Mouse (Mus musculus) forebrain, embryonic 10.5 days (tissue): ENCODE measurements around the gene Etfb. TPM values are rescaled to one million over a fixed set of nuclear protein-coding genes. Genes with fewer than 3 reads are reported as not detected.
"Not testable (repeated sequence)": the region's sequence is repeated elsewhere in the genome, so short reads cannot be mapped to it uniquely, and the experiment has no call there.

Experiments
- DNase-seq: peaks from one replicate; pipeline ENCODE4 v3.0.0-alpha.2; 2017; ENCODE audit warnings: low spot score; ENCODE audit errors: extremely low spot score
- H3K27ac ChIP-seq: fragments of 300-500 bp; sonication (generic); 2 replicates; pipeline ENCODE4 v1.5.1; 2016; ENCODE audit warnings: mild to moderate bottlenecking
- H3K27me3 ChIP-seq: fragments of 300-500 bp; sonication (generic); 2 replicates; pipeline ENCODE4 v1.6.1; 2016; ENCODE audit warnings: mild to moderate bottlenecking; ENCODE audit not compliant: poor library complexity, severe bottlenecking
- H3K36me3 ChIP-seq: fragments of 300-500 bp; sonication (generic); replicated peaks from 2 replicates; pipeline ENCODE4 v1.6.1; 2016; ENCODE audit warnings: mild to moderate bottlenecking, moderate library complexity
- H3K4me1 ChIP-seq: fragments of 300-500 bp; sonication (generic); 2 replicates; pipeline ENCODE4 v1.6.1; 2016
- H3K4me3 ChIP-seq: fragments of 300-500 bp; sonication (generic); 2 replicates; pipeline ENCODE4 v1.5.1; 2016; ENCODE audit warnings: mild to moderate bottlenecking, moderate library complexity
- H3K9me3 ChIP-seq: fragments of 300-500 bp; sonication (generic); 2 replicates; pipeline ENCODE4 v1.6.1; 2016; ENCODE audit warnings: mild to moderate bottlenecking, moderate library complexity
- WGBS: fragments of 180-500 bp; shearing (Covaris S2); methylation state at CpG from one replicate; pipeline ENCODE4 v1.1.7; 2016; 5-methylcytosine and 5-hydroxymethylcytosine counted together
- polyA plus RNA-seq: library from polyadenylated mRNA; unstranded; fragments of >200 nt; fragmentation: Nextera tagmentation; extraction: Ambion mirVana; gene quantifications from 2 replicates; pipeline ENCODE4 v1.2.1, GENCODE M21; 2016

Etfb gene
- polyA plus RNA-seq, result 249 TPM in 2 replicates

GRCm38 (mm10) chr7:43443917-43444293, at the start of gene Etfb, which contains the start of gene Gm45233:
Etfb (plus strand) TSS chr7:43444083.
Gm45233 (plus strand) TSS chr7:43444128.
- H3K9me3 ChIP-seq, result no peaks in the 10 kb centered on the region
- H3K36me3 ChIP-seq, result no peaks in the 10 kb centered on the region
- peak; percentile 94 for DNase-seq
- H3K27ac ChIP-seq, result peak within 1 kb of the TSS; percentile 88
- H3K4me1 ChIP-seq, result peaks cover 21% of the 10 kb centered on the region
- H3K27me3 ChIP-seq, result no peaks in the 10 kb centered on the region; the same call in 1 of the 2 replicates
- peak within 1 kb of the TSS; percentile 64 for H3K4me3 ChIP-seq
- 0% methylated on average over 27 of the region's 27 CpGs for WGBS

GRCm38 (mm10) chr7:43399501-43399900, 44.4 kb upstream of the Etfb start:
- DNase-seq, result no peak
- Histone ChIP-seq H3K36me3 (no peaks in the 10 kb centered on the region), H3K27me3 (no peaks in the 10 kb centered on the region), H3K4me1 (no peaks in the 10 kb centered on the region), H3K4me3 (no peak overlapping the region), H3K9me3 (0 out of 2 replicates have a peak, but pooled peaks cover 2% of the 10 kb centered on the region), H3K27ac (no peak overlapping the region)
- WGBS, result 93% methylated on average over 2 of the region's 2 CpGs

- no peaks in the 10 kb centered on the region for H3K4me1 ChIP-seq
- H3K27ac ChIP-seq, result no peak overlapping the region
- H3K27me3 ChIP-seq, result no peaks in the 10 kb centered on the region
- H3K9me3 ChIP-seq, result 0 out of 2 replicates have a peak, but pooled peaks cover 2% of the 10 kb centered on the region
- no peak overlapping the region for H3K4me3 ChIP-seq
- no peak for DNase-seq
- 55% methylated on average over 2 of the region's 2 CpGs for WGBS
- no peaks in the 10 kb centered on the region for H3K36me3 ChIP-seq
These were observed 41.2 kb upstream of the Etfb start for GRCm38 (mm10) chr7:43402718-43403117.

GRCm38 (mm10) chr7:43407573-43407972, 36.3 kb upstream of the Etfb start:
- Histone ChIP-seq H3K27ac (no peak overlapping the region), H3K9me3 (no peaks in the 10 kb centered on the region), H3K4me3 (no peak overlapping the region), H3K4me1 (peaks cover 4% of the 10 kb centered on the region), H3K27me3 (no peaks in the 10 kb centered on the region), H3K36me3 (no peaks in the 10 kb centered on the region)
- DNase-seq, result no peak
- WGBS, result 87% methylated on average over 3 of the region's 3 CpGs

- peaks cover 4% of the 10 kb centered on the region for H3K4me1 ChIP-seq
- H3K36me3 ChIP-seq, result no peaks in the 10 kb centered on the region
- H3K4me3 ChIP-seq, result no peak within 1 kb of the TSS
- H3K27ac ChIP-seq, result no peak within 1 kb of the TSS
- no peak for DNase-seq
- no peaks in the 10 kb centered on the region for H3K9me3 ChIP-seq
- no peaks in the 10 kb centered on the region for H3K27me3 ChIP-seq
- over 99% methylated on average over 4 of the region's 4 CpGs for WGBS
These were observed 35.7 kb upstream of the Etfb start, which contains the start of gene Siglecg for GRCm38 (mm10) chr7:43408131-43408553. Siglecg (plus strand) TSS chr7:43408204.

- no peak for DNase-seq
- no peaks in the 10 kb centered on the region for H3K36me3 ChIP-seq
- no peaks in the 10 kb centered on the region for H3K27me3 ChIP-seq
- H3K4me1 ChIP-seq, result peaks cover 4% of the 10 kb centered on the region
- no peak overlapping the region for H3K4me3 ChIP-seq
- no peaks in the 10 kb centered on the region for H3K9me3 ChIP-seq
- WGBS, result 86% methylated on average over 3 of the region's 3 CpGs
- H3K27ac ChIP-seq, result no peak overlapping the region
These were observed 34.8 kb upstream of the Etfb start for GRCm38 (mm10) chr7:43409084-43409483.

- H3K4me3 ChIP-seq, H3K27me3 ChIP-seq, DNase-seq, H3K9me3 ChIP-seq, H3K4me1 ChIP-seq, H3K36me3 ChIP-seq, H3K27ac ChIP-seq: not testable (repeated sequence)
- WGBS, result 26% methylated on average over 4 of the region's 4 CpGs
These were observed 32.2 kb upstream of the Etfb start for GRCm38 (mm10) chr7:43411724-43412123.

- DNase-seq, result no peak
- WGBS, result 89% methylated on average over 10 of the region's 10 CpGs
These were observed 26.6 kb upstream of the Etfb start for GRCm38 (mm10) chr7:43417298-43417697.

GRCm38 (mm10) chr7:43422995-43423617, 20.8 kb upstream of the Etfb start:
- no peaks in the 10 kb centered on the region for H3K36me3 ChIP-seq
- H3K4me3 ChIP-seq, result peak overlapping the region; percentile 27; the same call in 1 of the 2 replicates
- peak; percentile 78 for DNase-seq
- 11% methylated on average over 11 of the region's 11 CpGs for WGBS
- H3K27ac ChIP-seq, result no peak overlapping the region
- H3K4me1 ChIP-seq, result peaks cover 7% of the 10 kb centered on the region
- no peaks in the 10 kb centered on the region for H3K27me3 ChIP-seq
- H3K9me3 ChIP-seq, result no peaks in the 10 kb centered on the region

More at GRCm38 (mm10) chr7:43417298-43417697, 26.6 kb upstream of the Etfb start:
- H3K4me1 ChIP-seq, result no peaks in the 10 kb centered on the region
- no peak overlapping the region for H3K4me3 ChIP-seq
- H3K9me3 ChIP-seq, result peaks cover 7% of the 10 kb centered on the region
- no peaks in the 10 kb centered on the region for H3K27me3 ChIP-seq
- no peaks in the 10 kb centered on the region for H3K36me3 ChIP-seq
- no peak overlapping the region for H3K27ac ChIP-seq

GRCm38 (mm10) chr7:43423991-43424625, 19.8 kb upstream of the Etfb start:
- Histone ChIP-seq H3K4me3 (no peak overlapping the region), H3K27ac (no peak overlapping the region), H3K36me3 (no peaks in the 10 kb centered on the region), H3K4me1 (peaks cover 7% of the 10 kb centered on the region), H3K27me3 (no peaks in the 10 kb centered on the region), H3K9me3 (no peaks in the 10 kb centered on the region)
- DNase-seq, result no peak
- WGBS, result 60% methylated on average over 3 of the region's 3 CpGs

GRCm38 (mm10) chr7:43427406-43427805, 16.5 kb upstream of the Etfb start, which contains the start of gene Lim2:
Lim2 (plus strand) TSS chr7:43427670.
- H3K36me3 ChIP-seq, result no peaks in the 10 kb centered on the region
- WGBS, result 79% methylated on average over 8 of the region's 8 CpGs

GRCm38 (mm10) chr7:43429500-43429899, 14.4 kb upstream of the Etfb start:
- Histone ChIP-seq H3K27ac (no peak overlapping the region), H3K9me3 (no peaks in the 10 kb centered on the region), H3K4me3 (no peak overlapping the region), H3K27me3 (no peaks in the 10 kb centered on the region), H3K4me1 (no peaks in the 10 kb centered on the region), H3K36me3 (no peaks in the 10 kb centered on the region)
- WGBS, result 64% methylated on average over 4 of the region's 4 CpGs
- DNase-seq, result no peak

More at GRCm38 (mm10) chr7:43427406-43427805, 16.5 kb upstream of the Etfb start, which contains the start of gene Lim2:
- DNase-seq, result no peak
- Histone ChIP-seq H3K9me3 (no peaks in the 10 kb centered on the region), H3K27me3 (no peaks in the 10 kb centered on the region), H3K4me1 (peaks cover 7% of the 10 kb centered on the region), H3K27ac (no peak within 1 kb of the TSS), H3K4me3 (no peak within 1 kb of the TSS)

GRCm38 (mm10) chr7:43432891-43433290, 11.0 kb upstream of the Etfb start:
- H3K36me3 ChIP-seq, result no peaks in the 10 kb centered on the region
- H3K4me1 ChIP-seq, result no peaks in the 10 kb centered on the region
- no peak overlapping the region for H3K4me3 ChIP-seq
- no peak overlapping the region for H3K27ac ChIP-seq
- no peaks in the 10 kb centered on the region; the same call in 1 of the 2 replicates for H3K9me3 ChIP-seq
- no peaks in the 10 kb centered on the region for H3K27me3 ChIP-seq
- 83% methylated on average over 4 of the region's 4 CpGs for WGBS
- DNase-seq, result no peak
